Mouse (Mus musculus): ENCODE results near the gene Gm10354.
A peak's percentile ranks its signal among the peaks of the same experiment; 100 is the strongest.
"Not testable (repeated sequence)": the region's sequence is repeated elsewhere in the genome, so short reads cannot be mapped to it uniquely, and the experiment has no call there.

The Gm10354 gene

GRCm38 (mm10) chr5:14955928-14956706 lies 22.6 kb downstream of the Gm10354 start:
- DNase-seq (ENCODE audit: low spot score in 2 of 2) = not testable (repeated sequence)

- not testable (repeated sequence) for DNase-seq (ENCODE audit: low spot score in 2 of 2)
Observed at GRCm38 (mm10) chr5:14953587-14953986, 25.1 kb downstream of the Gm10354 start.

- not testable (repeated sequence) for DNase-seq (ENCODE audit: low spot score in 2 of 2)
Observed at GRCm38 (mm10) chr5:14952749-14953148, 26.0 kb downstream of the Gm10354 start.

GRCm38 (mm10) chr5:14951822-14952221 lies 26.9 kb downstream of the Gm10354 start:
- not testable (repeated sequence) for DNase-seq (ENCODE audit: low spot score in 2 of 2)

DNA sequence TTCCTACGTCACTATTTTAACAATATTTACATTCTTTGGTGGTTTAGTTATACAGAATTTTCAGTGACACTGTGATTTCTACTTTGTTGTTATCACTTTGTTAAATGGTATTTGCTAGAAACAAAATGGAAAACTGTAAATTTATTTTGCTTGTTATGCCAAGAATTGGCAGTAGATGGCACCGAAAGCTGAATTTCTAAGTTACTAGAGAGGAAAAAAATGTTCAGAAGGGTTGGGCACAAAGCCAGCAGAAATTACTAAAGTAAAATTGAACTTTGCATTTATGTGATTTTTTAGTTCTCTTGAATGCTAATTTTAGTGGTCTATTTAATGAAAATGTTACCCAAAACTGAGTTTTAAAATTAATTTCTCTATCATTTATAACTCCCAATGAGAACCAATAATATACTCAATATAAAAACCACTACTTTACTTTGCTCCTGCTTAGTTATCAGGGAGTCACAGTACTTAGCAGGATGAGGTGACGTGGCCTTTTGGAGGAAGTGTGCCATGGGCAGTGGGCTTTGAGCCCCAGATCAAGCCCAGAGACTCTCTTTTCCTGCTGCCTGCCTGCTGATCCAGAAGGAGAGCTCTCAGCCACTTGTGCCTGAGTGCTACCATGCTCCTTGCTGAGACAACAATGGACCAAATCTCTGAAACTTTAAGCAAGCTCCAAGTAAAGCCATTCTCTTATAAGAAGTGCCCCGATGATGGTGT lies 31.1 kb downstream of the Gm10354 start:
- DNase-seq (ENCODE audit: low spot score in 2 of 2) = peak; percentile 27 to 30

DNA sequence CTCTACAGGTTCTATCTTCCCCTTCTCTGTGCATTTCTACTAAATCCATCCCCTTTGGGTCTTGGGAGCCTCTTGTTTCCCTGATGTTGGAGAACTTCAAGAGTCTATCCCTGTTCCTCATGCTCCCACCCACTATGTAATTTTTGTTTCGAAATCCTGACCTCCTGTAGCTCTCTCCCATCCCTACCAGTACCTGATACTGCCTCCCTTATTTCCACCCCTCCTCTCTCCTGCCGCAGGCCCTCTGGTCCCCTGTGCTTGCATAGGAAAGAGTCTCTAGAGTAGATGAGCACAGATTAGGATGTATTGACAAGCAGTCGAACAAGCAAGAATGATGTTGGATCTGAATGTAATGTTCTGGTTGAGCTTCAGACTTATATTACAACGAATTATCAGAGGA lies 33.2 kb downstream of the Gm10354 start:
- not testable (repeated sequence) for DNase-seq (ENCODE audit: low spot score in 2 of 2)

DNA sequence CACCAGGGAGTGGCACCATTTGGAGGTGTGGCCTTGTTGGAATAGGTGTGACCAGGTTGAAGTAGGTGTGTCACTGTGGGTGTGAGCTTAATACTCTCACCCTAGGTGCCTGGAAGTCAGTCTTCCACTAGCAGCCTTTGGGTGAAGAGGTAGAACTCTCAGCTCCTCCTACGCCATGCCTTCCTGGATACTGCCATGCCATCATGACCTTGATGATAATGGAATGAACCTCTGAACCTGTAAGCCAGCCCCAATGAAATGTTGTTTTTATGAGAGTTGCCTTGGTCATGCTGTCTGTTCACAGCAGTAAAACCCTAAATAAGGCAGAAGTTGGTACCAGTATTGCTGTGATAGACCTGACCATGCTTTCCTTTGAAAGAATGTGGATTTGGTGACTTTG lies 37.7 kb downstream of the Gm10354 start:
- not testable (repeated sequence) for DNase-seq (ENCODE audit: low spot score in 2 of 2)

- not testable (repeated sequence) for DNase-seq (ENCODE audit: low spot score in 2 of 2)
Observed at GRCm38 (mm10) chr5:14938329-14938728, 40.4 kb downstream of the Gm10354 start, which contains the start of gene Speer4e. TSS of gene Speer4e (minus strand) at chr5:14938429.

- not testable (repeated sequence) for DNase-seq (ENCODE audit: low spot score in 2 of 2)
Observed at GRCm38 (mm10) chr5:14933721-14934120, 45.0 kb downstream of the Gm10354 start.

GRCm38 (mm10) chr5:14927047-14927446 lies 51.7 kb downstream of the Gm10354 start:
- DNase-seq (ENCODE audit: low spot score in 2 of 2) = not testable (repeated sequence)
